Mouse (Mus musculus): ENCODE measurements around the gene Gm38100.

- TF ChIP-seq CTCF (IDR thresholded peaks at IDR 0.05; ENCODE audit: borderline replicate concordance, insufficient read depth, low read length) (no peak), POLR2A (IDR thresholded peaks at IDR 0.05; ENCODE audit: low read depth, low read length) (no peak)
Measured at GRCm38 (mm10) chr1:175943168-175943567, 23.0 kb downstream of the Gm38100 start.
